Mouse (Mus musculus) neural tube, embryonic 14.5 days (tissue): ENCODE measurements around the gene AC170998.1. TPM values are rescaled to one million over a fixed set of nuclear protein-coding genes. Genes with fewer than 3 reads are reported as not detected.
A peak's percentile ranks its signal among the peaks of the same experiment; 100 is the strongest.
"Not testable (repeated sequence)": the region's sequence is repeated elsewhere in the genome, so short reads cannot be mapped to it uniquely, and the experiment has no call there.

Source experiments
- ATAC-seq: fragments of 200-750 bp; cut with Nextera tagmentation; 2 replicates; pipeline ENCODE4 v1.8.0; 2017; ENCODE audit warnings: low read depth, mild to moderate bottlenecking, moderate TSS enrichment, moderate library complexity
- H3K27ac ChIP-seq: fragments of 300-500 bp; sonication (generic); 2 replicates; pipeline ENCODE4 v1.5.1; 2014; ENCODE audit warnings: low read depth, mild to moderate bottlenecking, control low read depth, low read length, moderate library complexity, mixed read lengths
- H3K27me3 ChIP-seq: fragments of 300-500 bp; sonication (generic); 2 replicates; pipeline ENCODE4 v1.6.1; 2014; ENCODE audit warnings: low read length; ENCODE audit not compliant: control insufficient read depth, insufficient read depth
- H3K36me3 ChIP-seq: fragments of 300-500 bp; sonication (generic); 2 replicates; pipeline ENCODE4 v1.6.1; 2014; ENCODE audit warnings: low read length, mixed read lengths; ENCODE audit not compliant: control insufficient read depth, insufficient read depth
- H3K4me1 ChIP-seq: fragments of 300-500 bp; sonication (generic); 2 replicates; pipeline ENCODE4 v1.6.1; 2014; ENCODE audit warnings: low read length; ENCODE audit not compliant: control insufficient read depth, insufficient read depth
- H3K4me2 ChIP-seq: fragments of 300-500 bp; sonication (generic); 2 replicates; pipeline ENCODE4 v1.6.1; 2014; ENCODE audit warnings: mild to moderate bottlenecking, low read depth, low read length, control low read depth
- H3K4me3 ChIP-seq: fragments of 300-500 bp; sonication (generic); 2 replicates; pipeline ENCODE4 v1.5.1; 2014; ENCODE audit warnings: low read depth, low read length, control low read depth, mixed read lengths
- H3K9ac ChIP-seq: fragments of 300-500 bp; sonication (generic); replicated peaks from 2 replicates; pipeline ENCODE4 v1.6.1; 2014; ENCODE audit warnings: low read depth, mild to moderate bottlenecking, control low read depth, low read length, mixed read lengths
- H3K9me3 ChIP-seq: fragments of 300-500 bp; sonication (generic); 2 replicates; pipeline ENCODE4 v1.6.1; 2016; ENCODE audit warnings: low read length; ENCODE audit not compliant: control insufficient read depth
- WGBS: fragments of 180-500 bp; shearing (Covaris S2); extraction: QIAGEN DNeasy Blood & Tissue Kit; methylation state at CpG from one replicate; pipeline ENCODE4 v1.1.7; 2014; 5-methylcytosine and 5-hydroxymethylcytosine counted together
- polyA plus RNA-seq: library from polyadenylated mRNA; unstranded; fragments of >200 nt; fragmentation: Nextera tagmentation; extraction: Ambion mirVana; gene quantifications from 2 replicates; pipeline ENCODE4 v1.2.1, GENCODE M21; 2014

Gene AC170998.1
- polyA plus RNA-seq, 1 experiment from 2014 or later: 2.3 TPM

DNA sequence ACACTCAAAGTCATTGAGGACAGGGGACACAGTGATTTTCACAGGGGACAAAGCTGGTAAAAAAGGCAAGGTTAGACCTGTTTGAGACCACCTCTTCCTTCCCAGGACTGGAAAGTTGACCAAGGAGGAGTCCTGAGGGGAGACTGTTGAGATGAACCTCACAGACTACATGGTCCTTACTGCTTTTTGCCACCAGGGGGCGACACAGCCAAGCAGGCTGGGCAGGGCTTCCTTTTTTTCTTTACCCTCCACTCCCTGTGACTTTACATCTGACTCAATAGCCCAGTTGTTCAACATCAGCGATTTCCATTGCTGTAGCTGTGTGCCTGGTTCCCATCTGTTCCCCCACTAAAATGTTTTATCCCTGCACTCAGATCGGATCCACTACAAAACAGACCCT lies 36.0 kb downstream of the AC170998.1 start:
- H3K9me3 ChIP-seq: no peaks in the 10 kb centered on the region
- H3K27me3 ChIP-seq: no peaks in the 10 kb centered on the region
- H3K36me3 ChIP-seq: no peaks in the 10 kb centered on the region
- H3K9ac ChIP-seq: no peak overlapping the region
- no peak overlapping the region for H3K4me3 ChIP-seq
- no peak for ATAC-seq
- 10% methylated on average over 3 of the region's 3 CpGs for WGBS
- H3K4me2 ChIP-seq: no peak overlapping the region
- no peaks in the 10 kb centered on the region for H3K4me1 ChIP-seq
- no peak overlapping the region for H3K27ac ChIP-seq

DNA sequence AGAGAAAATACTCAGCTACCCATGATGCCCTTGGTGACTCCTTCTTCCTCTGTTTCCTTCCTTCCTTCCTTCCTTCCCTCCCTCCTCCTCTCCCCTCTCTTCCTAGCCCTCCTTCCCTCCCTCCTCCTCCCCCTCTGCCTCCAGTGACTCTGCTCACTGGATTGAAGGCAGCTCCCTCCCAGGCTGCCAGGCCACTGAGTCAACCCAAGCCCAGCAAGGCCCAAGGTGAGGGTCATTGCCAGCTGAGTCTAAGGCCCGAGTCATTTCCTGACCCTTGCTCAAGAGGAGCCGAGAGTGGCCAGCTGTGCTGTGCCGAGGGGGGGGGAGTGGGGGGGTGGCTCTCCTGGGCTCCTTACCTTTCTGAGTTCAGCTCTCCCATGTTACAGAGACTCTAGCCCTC lies 40.3 kb downstream of the AC170998.1 start:
- no peaks in the 10 kb centered on the region for H3K36me3 ChIP-seq
- no peak overlapping the region for H3K4me2 ChIP-seq
- H3K9me3 ChIP-seq: no peaks in the 10 kb centered on the region
- no peak for ATAC-seq
- no peak overlapping the region for H3K4me3 ChIP-seq
- no peak overlapping the region for H3K9ac ChIP-seq
- peaks cover 15% of the 10 kb centered on the region for H3K27me3 ChIP-seq
- WGBS: 51% methylated on average over 3 of the region's 3 CpGs
- H3K27ac ChIP-seq: no peak overlapping the region
- H3K4me1 ChIP-seq: peaks cover 6% of the 10 kb centered on the region

DNA sequence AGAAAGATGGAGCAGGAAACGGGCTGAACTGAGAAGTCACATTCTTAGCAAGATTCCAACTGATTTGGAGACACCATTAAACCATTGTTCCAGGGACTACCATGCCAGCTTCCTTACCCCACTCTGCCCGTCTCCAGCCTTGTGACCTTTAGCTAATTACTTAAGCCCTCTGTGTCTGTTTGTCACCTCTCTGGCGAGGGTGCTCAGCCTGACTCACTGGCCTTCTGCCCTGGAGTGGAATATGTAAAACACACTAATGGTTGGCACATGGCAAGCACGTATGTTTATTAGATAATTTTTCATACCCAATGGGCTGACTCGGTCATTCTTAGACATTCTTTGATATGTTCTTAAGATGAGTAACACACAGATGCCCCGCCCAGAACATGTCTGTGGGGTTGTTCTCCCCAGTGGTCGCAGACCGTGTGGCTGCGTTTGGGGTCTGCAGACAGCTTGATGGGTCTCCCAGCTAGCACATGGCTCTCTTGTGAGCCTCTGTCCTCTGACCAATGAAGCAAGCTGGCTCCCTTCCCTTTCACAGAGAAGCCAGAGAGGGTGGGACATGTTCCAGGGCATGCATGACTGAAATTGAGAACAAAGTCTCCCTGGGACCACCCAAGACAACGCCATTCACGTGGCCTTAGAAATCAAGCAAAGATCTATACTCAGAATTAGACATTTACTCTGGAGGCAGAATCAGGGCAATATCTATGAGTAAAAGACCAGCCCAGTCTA lies 41.1 kb downstream of the AC170998.1 start:
- Histone ChIP-seq H3K9ac (no peak overlapping the region), H3K4me2 (no peak overlapping the region), H3K4me3 (no peak overlapping the region), H3K9me3 (no peaks in the 10 kb centered on the region), H3K27ac (no peak overlapping the region), H3K4me1 (peaks cover 6% of the 10 kb centered on the region), H3K27me3 (peaks cover 15% of the 10 kb centered on the region), H3K36me3 (no peaks in the 10 kb centered on the region)
- 82% methylated on average over 11 of the region's 11 CpGs for WGBS
- no peak for ATAC-seq

DNA sequence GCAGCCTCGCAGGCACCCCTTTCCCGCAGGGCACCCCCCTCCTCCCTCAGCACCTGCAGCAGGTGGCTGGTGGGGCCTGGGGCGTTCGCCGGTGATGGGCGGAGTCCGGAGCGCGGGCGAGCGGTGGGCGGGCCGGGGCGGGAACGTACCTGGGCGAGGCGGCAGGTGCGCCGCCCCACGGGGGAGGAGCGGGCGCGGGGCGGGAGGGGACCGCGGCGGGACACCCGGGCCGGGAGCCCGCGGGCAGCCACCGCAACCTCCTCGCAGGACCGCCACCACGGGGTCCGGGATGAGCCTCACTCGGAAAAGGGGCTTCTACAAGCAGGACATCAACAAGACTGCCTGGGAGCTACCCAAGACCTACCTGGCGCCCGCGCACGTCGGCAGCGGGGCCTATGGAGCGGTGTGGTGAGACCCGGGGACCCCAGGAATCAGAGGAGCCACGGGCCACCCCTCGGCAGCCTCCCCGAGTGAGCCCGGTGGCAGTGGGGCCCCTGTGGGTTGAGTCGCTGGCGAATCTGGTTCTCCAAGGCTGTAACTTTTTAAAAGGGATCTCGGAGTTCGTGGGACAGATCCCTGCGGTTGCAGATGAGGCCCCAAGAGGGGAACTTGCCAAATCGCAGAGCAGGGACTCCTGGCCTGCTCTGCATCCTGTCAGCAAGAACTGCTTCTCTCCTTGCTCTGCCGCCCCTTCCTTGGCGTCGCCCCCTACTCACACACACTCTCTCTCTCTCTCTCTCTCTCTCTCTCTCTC lies 43.4 kb downstream of the AC170998.1 start, which contains the start of gene Mapk13:
Gene Mapk13, plus strand, starts transcription at position 177 of the 754 bp plus-strand sequence.
- peak within 1 kb of the TSS; percentile 26 for H3K4me3 ChIP-seq
- no peaks in the 10 kb centered on the region for H3K9me3 ChIP-seq
- H3K4me2 ChIP-seq: peak within 1 kb of the TSS; percentile 50
- ATAC-seq: no peak
- H3K36me3 ChIP-seq: no peaks in the 10 kb centered on the region
- WGBS: 2% methylated on average over 43 of the region's 58 CpGs
- peaks cover 6% of the 10 kb centered on the region for H3K4me1 ChIP-seq
- H3K27me3 ChIP-seq: peaks cover 15% of the 10 kb centered on the region
- H3K9ac ChIP-seq: 0 out of 2 replicates have a peak within 1 kb of the TSS, but pooled peaks have one; percentile 16
- no peak within 1 kb of the TSS for H3K27ac ChIP-seq

DNA sequence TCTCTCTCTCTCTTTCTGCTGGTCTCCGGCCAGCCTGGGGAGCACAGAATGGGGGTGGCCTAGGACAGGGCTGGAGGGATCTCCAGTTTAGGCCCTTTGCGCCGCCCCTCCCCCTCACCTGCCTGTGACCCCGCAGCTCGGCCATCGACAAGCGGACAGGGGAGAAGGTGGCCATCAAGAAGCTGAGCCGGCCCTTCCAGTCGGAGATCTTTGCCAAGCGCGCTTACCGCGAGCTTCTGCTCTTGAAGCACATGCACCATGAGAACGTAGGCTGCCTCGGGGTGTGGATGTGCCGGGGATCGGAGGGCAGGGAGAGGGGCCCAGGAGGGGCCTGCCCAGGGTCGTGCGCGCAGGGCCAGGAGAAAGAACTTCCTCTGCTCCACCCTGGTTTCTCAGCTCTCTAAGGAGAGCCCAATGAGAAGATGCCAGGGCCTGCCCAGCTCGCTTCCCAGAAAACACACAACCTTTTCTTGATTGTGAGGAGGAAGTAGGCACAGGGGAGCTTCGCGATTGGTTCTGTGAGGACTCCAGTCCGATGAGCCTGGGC lies 44.1 kb downstream of the AC170998.1 start:
- peaks cover 15% of the 10 kb centered on the region for H3K27me3 ChIP-seq
- ATAC-seq: no peak
- 5% methylated on average over 23 of the region's 24 CpGs for WGBS

DNA sequence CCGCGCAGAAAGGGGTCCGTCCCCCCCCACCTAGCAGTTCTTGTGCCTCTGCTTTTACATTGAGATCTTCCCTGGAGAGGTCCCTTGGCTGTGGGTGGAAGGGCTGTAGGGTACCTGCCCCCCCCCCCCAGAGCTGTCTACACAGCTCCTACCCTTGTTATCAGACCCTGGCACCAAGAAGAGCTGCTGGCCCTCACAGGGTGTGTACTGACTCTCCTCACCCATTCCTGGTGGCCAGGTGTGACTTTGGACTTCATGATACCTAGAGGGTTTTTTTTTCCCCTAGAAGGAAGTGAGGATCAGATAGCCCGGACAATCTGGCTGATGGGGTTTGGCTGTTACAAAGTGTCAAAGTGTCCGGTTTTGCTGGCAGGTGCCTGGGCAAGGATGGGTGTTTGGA lies 45.4 kb downstream of the AC170998.1 start:
- Histone ChIP-seq H3K36me3 (no peaks in the 10 kb centered on the region), H3K9ac (no peak overlapping the region), H3K27me3 (peaks cover 15% of the 10 kb centered on the region), H3K4me3 (no peak overlapping the region), H3K4me1 (peaks cover 6% of the 10 kb centered on the region), H3K27ac (no peak overlapping the region), H3K9me3 (no peaks in the 10 kb centered on the region), H3K4me2 (no peak overlapping the region)
- no peak for ATAC-seq
- 95% methylated on average over 5 of the region's 5 CpGs for WGBS

More for the DNA sequence above, 44.1 kb downstream of the AC170998.1 start:
- Histone ChIP-seq H3K9ac (0 out of 2 replicates have a peak overlapping the region, but pooled peaks have one; percentile 16), H3K4me2 (peak overlapping the region; percentile 50), H3K36me3 (no peaks in the 10 kb centered on the region), H3K9me3 (no peaks in the 10 kb centered on the region), H3K27ac (no peak overlapping the region), H3K4me3 (peak overlapping the region; percentile 26), H3K4me1 (peaks cover 6% of the 10 kb centered on the region)

DNA sequence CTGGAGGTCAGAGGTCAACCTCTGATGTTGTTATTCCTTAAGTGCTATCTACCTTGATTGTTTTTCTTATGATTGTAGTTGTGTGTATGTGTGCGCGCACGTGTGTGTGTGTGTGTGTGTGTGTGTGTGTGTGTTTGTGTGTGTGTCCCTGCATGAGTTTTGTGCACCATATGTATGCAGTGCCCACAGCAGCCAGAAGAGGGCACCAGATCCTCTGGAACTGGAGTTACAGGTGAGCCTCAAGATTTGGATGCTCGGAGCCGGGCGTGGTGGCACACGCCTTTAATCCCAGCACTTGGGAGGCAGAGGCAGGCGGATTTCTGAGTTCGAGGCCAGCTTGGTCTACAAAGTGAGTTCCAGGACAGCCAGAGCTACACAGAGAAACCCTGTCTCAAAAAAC lies 48.4 kb downstream of the AC170998.1 start:
- H3K9me3 ChIP-seq, H3K36me3 ChIP-seq, H3K4me2 ChIP-seq, ATAC-seq, H3K4me1 ChIP-seq, H3K27ac ChIP-seq, H3K27me3 ChIP-seq, H3K4me3 ChIP-seq, H3K9ac ChIP-seq: not testable (repeated sequence)
- 95% methylated on average over 8 of the region's 9 CpGs for WGBS

DNA sequence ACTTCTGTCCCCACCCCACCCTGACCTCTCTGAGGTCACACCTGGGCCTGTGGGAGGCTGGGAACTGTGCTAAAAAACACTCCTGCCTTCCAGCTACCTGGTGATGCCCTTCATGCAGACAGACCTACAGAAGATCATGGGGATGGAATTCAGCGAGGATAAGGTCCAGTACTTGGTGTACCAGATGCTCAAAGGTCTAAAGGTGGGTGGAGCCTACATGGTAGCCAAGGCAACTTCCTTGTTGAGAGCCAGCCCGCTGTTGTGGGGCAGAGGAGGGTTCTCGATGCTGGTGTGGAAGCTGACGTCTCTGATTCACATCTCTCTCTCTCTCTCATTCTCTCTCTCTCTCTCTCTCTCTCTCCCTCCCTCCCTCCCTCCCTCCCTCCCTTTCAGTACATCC lies 49.3 kb downstream of the AC170998.1 start:
- no peak for ATAC-seq
- Histone ChIP-seq H3K4me1 (no peaks in the 10 kb centered on the region), H3K27ac (no peak overlapping the region), H3K9ac (no peak overlapping the region), H3K9me3 (no peaks in the 10 kb centered on the region), H3K27me3 (peaks cover 3% of the 10 kb centered on the region; the same call in 1 of the 2 replicates), H3K4me3 (no peak overlapping the region), H3K36me3 (no peaks in the 10 kb centered on the region), H3K4me2 (no peak overlapping the region)
- WGBS: 85% methylated on average over 4 of the region's 4 CpGs
